Mouse (Mus musculus) Muller cell, postnatal 12 days (primary cell): ENCODE results near the gene Pex19.

Source experiments
- DNase-seq: peaks from one replicate; pipeline ENCODE4 v3.0.0-alpha.2; 2015; ENCODE audit errors: inconsistent ontology term

Pex19 gene

DNA sequence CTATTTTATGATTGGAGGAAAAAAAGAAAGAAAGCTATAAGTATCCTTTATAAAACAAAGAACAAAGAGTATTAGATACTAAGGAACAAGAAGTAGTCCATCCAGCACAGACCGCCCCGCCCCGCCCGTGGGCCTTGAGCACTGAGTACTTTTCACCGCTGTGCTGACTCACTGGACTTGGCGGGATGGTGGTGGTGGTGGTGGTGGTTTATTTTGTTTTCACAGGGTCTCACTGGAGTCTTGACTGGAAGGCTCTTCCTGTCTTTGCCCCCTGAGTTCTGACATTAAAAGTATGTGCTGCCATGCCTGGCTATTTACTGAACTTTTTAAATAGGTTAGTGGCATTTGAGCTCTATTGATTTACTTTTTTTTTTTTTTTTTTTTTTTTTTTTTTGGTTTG is 56.5 kb downstream of the Pex19 start:
- no peak for DNase-seq

DNA sequence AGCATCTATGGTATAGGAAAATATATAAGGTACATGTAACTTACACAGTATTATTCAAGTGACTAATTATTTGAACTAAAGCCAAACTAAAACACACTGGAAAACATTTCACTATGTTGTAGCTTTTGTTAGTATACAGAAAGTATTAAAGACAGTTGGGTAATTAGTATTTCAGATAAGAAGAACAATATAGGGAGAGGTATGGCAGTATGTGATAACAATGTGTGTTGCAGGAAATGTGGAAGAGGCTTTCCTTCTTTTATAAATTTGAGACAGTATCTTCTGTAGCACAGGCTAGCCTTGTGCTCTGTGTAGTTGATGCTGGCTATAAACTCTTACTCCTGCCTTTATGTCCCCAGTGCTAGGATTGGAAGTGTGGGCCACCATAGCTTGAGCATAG is 57.4 kb downstream of the Pex19 start:
- DNase-seq: no peak
